9 mouse cellular contexts compared by ENCODE assay signal in genomic region chr1:74858805-74859204, GRCm38 (mm10). TPM values are rescaled to one million over a fixed set of nuclear protein-coding genes. Genes with fewer than 3 reads are reported as not detected.
DNase-seq lines count a peak whose midpoint lies in the region; ATAC-seq and TF ChIP-seq lines count a peak whose summit lies in the region.
"Had no signal": no experiment of that assay in that cellular context is flagged by ENCODE, and none has a peak within 500 bp of the region (broad histone marks: within the 10 kb centered on the region; RNA-seq: fewer than 3 reads in every experiment).

No protein-coding gene starts in this region.

- H3K9ac ChIP-seq in embryonic facial prominence, embryonic 14.5 days (ENCODE audit: low read depth, low read length), result no peak overlapping the region
- peak overlapping the region; percentile 55 for H3K9ac ChIP-seq in hindbrain, embryonic 16.5 days (ENCODE audit: low read depth, low read length)
- peak overlapping the region; percentile 96 for H3K9ac ChIP-seq in neural tube, embryonic 13.5 days

- WGBS in embryonic facial prominence, embryonic 14.5 days, result 6% methylated on average over 16 of the region's 16 CpGs
- 4% methylated on average over 16 of the region's 16 CpGs for WGBS in hindbrain, embryonic 16.5 days
- WGBS in neural tube, embryonic 13.5 days, result 9% methylated on average over 16 of the region's 16 CpGs

- ATAC-seq in embryonic facial prominence, embryonic 14.5 days (ENCODE audit: low read depth), result no peak
- ATAC-seq in hindbrain, embryonic 16.5 days, result no peak
- ATAC-seq in neural tube, embryonic 13.5 days (ENCODE audit: low read depth), result no peak
- ATAC-seq: Patski had no signal

- H3K27ac ChIP-seq in left cerebral cortex, adult 2 months, result peak overlapping the region; percentile 74
- H3K27ac ChIP-seq in embryonic facial prominence, embryonic 14.5 days (replicated peaks; ENCODE audit: low read depth, low read length), result no peak overlapping the region
- H3K27ac ChIP-seq in hindbrain, embryonic 16.5 days (ENCODE audit: low read depth, low read length), result peak overlapping the region; percentile 69
- peak overlapping the region; percentile 39 for H3K27ac ChIP-seq in neural tube, embryonic 13.5 days (replicated peaks)

- H3K9me3 ChIP-seq in embryonic facial prominence, embryonic 14.5 days (ENCODE audit: control insufficient read depth, low read length), result no peaks in the 10 kb centered on the region
- no peaks in the 10 kb centered on the region for H3K9me3 ChIP-seq in hindbrain, embryonic 16.5 days (ENCODE audit: control insufficient read depth, low read length)
- H3K9me3 ChIP-seq in neural tube, embryonic 13.5 days, result no peaks in the 10 kb centered on the region

- no peak for TF ChIP-seq CTCF in left cerebral cortex, adult 2 months (IDR thresholded peaks at IDR 0.05)

- no peaks in the 10 kb centered on the region for H3K36me3 ChIP-seq in embryonic facial prominence, embryonic 14.5 days (ENCODE audit: control insufficient read depth, insufficient read depth, low read length)
- H3K36me3 ChIP-seq in hindbrain, embryonic 16.5 days (ENCODE audit: control insufficient read depth, insufficient read depth, low read length), result no peaks in the 10 kb centered on the region
- H3K36me3 ChIP-seq in neural tube, embryonic 13.5 days, result no peaks in the 10 kb centered on the region

- H3K4me3 ChIP-seq in left cerebral cortex, adult 2 months, result peak overlapping the region; percentile 80
- peak overlapping the region; percentile 34 for H3K4me3 ChIP-seq in embryonic facial prominence, embryonic 14.5 days (ENCODE audit: low read depth, low read length)
- peak overlapping the region; percentile 94 for H3K4me3 ChIP-seq in hindbrain, embryonic 16.5 days (ENCODE audit: low read length)
- peak overlapping the region; percentile 91 for H3K4me3 ChIP-seq in neural tube, embryonic 13.5 days

- 0 out of 2 replicates have a peak, but pooled peaks cover 8% of the 10 kb centered on the region for H3K4me1 ChIP-seq in embryonic facial prominence, embryonic 14.5 days (ENCODE audit: control insufficient read depth, insufficient read depth, low read length)
- H3K4me1 ChIP-seq in hindbrain, embryonic 16.5 days (ENCODE audit: control insufficient read depth, insufficient read depth, low read depth, low read length), result peaks cover 20% of the 10 kb centered on the region
- H3K4me1 ChIP-seq in neural tube, embryonic 13.5 days (replicated peaks), result peaks cover 54% of the 10 kb centered on the region

- H3K27me3 ChIP-seq in embryonic facial prominence, embryonic 14.5 days (replicated peaks; ENCODE audit: control insufficient read depth, insufficient read depth, low read length), result peaks cover 69% of the 10 kb centered on the region
- no peaks in the 10 kb centered on the region for H3K27me3 ChIP-seq in hindbrain, embryonic 16.5 days (replicated peaks; ENCODE audit: control insufficient read depth, insufficient read depth, low read length)
- 0 out of 2 replicates have a peak, but pooled peaks cover 8% of the 10 kb centered on the region for H3K27me3 ChIP-seq in neural tube, embryonic 13.5 days

- intact Hi-C loops in left cerebral cortex, adult 2 months (cut with DNase I), result no loop called here
- intact Hi-C loops in left cerebral cortex, postnatal 14 days (cut with DNase I), result loop anchor here (5.0 kb wide), 1 partner anchor 42 kb away; no protein-coding TSS in a partner anchor

- no peak for DNase-seq in left cerebral cortex, adult 2 months (ENCODE audit: extremely low spot score in 1 of 2, low spot score in 2 of 2)
- no peak for DNase-seq in left cerebral cortex, postnatal 14 days (ENCODE audit: low spot score in 2 of 2)
- DNase-seq in embryonic facial prominence, embryonic 14.5 days (ENCODE audit: low spot score), result no peak
- no peak for DNase-seq in cerebellum, adult 8-10 months
- no peak for DNase-seq in ovary, postnatal 36 days (ENCODE audit: low spot score)

- peak overlapping the region; percentile 53 for H3K4me2 ChIP-seq in embryonic facial prominence, embryonic 14.5 days (ENCODE audit: low read depth, low read length)
- H3K4me2 ChIP-seq in hindbrain, embryonic 16.5 days (ENCODE audit: low read length), result peak overlapping the region; percentile 81
- peak overlapping the region; percentile 85 for H3K4me2 ChIP-seq in neural tube, embryonic 13.5 days

RNA-seq across cellular contexts. Expression of gene Cdk5r2, which starts 4.1 kb away (rescaled TPM):
- 100 to 1,000 TPM; 365 to 389 TPM for total RNA-seq in left cerebral cortex, adult 2 months (2021)
- total RNA-seq in left cerebral cortex, postnatal 14 days (2021), result 100 to 1,000 TPM; 566 to 585 TPM
- 0.60 and 0.79 TPM in 2 replicates for polyA plus RNA-seq in embryonic facial prominence, embryonic 14.5 days (2014; fragmentation: Nextera tagmentation; extraction: Ambion mirVana)
- 8.4 and 9.4 TPM in 2 replicates for polyA plus RNA-seq in hindbrain, embryonic 16.5 days (2015; fragmentation: Nextera tagmentation; extraction: Ambion mirVana)
- 7.8 and 9.0 TPM in 2 replicates for polyA plus RNA-seq in neural tube, embryonic 13.5 days (2015; fragmentation: Nextera tagmentation; extraction: Ambion mirVana)
- total RNA-seq: gastrocnemius, adult 8-10 months had no signal
- polyA plus RNA-seq: Patski had no signal

RNA-seq across cellular contexts. Expression of gene Fev, which starts 26.4 kb away (rescaled TPM):
- not detected for total RNA-seq in left cerebral cortex, adult 2 months (2021)
- total RNA-seq in left cerebral cortex, postnatal 14 days (2021), result not detected
- not detected in 2 replicates for polyA plus RNA-seq in embryonic facial prominence, embryonic 14.5 days (2014; fragmentation: Nextera tagmentation; extraction: Ambion mirVana)
- polyA plus RNA-seq in hindbrain, embryonic 16.5 days (2015; fragmentation: Nextera tagmentation; extraction: Ambion mirVana), result 2.9 and 3.3 TPM in 2 replicates
- 0.26 TPM in 1 of 2 replicates, not detected in the other for polyA plus RNA-seq in neural tube, embryonic 13.5 days (2015; fragmentation: Nextera tagmentation; extraction: Ambion mirVana)
- total RNA-seq: gastrocnemius, adult 8-10 months had no signal
- polyA plus RNA-seq: Patski had no signal

RNA-seq across cellular contexts. Expression of gene Cryba2, which starts 34.1 kb away (rescaled TPM):
- not detected for total RNA-seq in left cerebral cortex, adult 2 months (2021)
- under 1 TPM in 1 of 2 experiments, not detected in 1; 0.51 TPM for total RNA-seq in left cerebral cortex, postnatal 14 days (2021)
- polyA plus RNA-seq in embryonic facial prominence, embryonic 14.5 days (2014; fragmentation: Nextera tagmentation; extraction: Ambion mirVana), result not detected in 2 replicates
- polyA plus RNA-seq in hindbrain, embryonic 16.5 days (2015; fragmentation: Nextera tagmentation; extraction: Ambion mirVana), result 1.4 and 2.1 TPM in 2 replicates
- polyA plus RNA-seq in neural tube, embryonic 13.5 days (2015; fragmentation: Nextera tagmentation; extraction: Ambion mirVana), result 0.85 TPM in 1 of 2 replicates, not detected in the other
- total RNA-seq: gastrocnemius, adult 8-10 months had no signal
- polyA plus RNA-seq: Patski had no signal

Comparison
In these comparisons a context has a peak if more than half of its experiments do, and no peak if none do; other contexts are left out.
1. H3K4me3 ChIP-seq: peak in every context shown above with its lines; median percentile 94 in hindbrain, embryonic 16.5 days; 91 in neural tube, embryonic 13.5 days; 80 in left cerebral cortex, adult 2 months; 34 in embryonic facial prominence, embryonic 14.5 days.